Mouse (Mus musculus) stomach, postnatal 0 days (tissue): ENCODE data around the gene Sarnp.

Experiments
- CTCF ChIP-seq: IDR thresholded peaks from 2 replicates; pipeline ENCODE4 v1.5.1; 2016; ENCODE audit warnings: antibody characterized with exemption, low read depth, mild to moderate bottlenecking, moderate library complexity
- EP300 ChIP-seq: optimal IDR thresholded peaks from 2 replicates; pipeline ENCODE3; 2016; ENCODE audit warnings: antibody characterized with exemption

GRCm38 (mm10) chr10:128878811-128879210 lies 61.7 kb downstream of the Sarnp start:
- no peak for TF ChIP-seq CTCF
- TF ChIP-seq EP300: no peak
